Mouse (Mus musculus): ENCODE measurements at regions not wholly inside any gene's neighbourhood (a gene's known extent, or its start where the extent isn't known, plus 50 kb on each side); places are given as distances from the start of the nearest gene placed in this dataset.

DNA sequence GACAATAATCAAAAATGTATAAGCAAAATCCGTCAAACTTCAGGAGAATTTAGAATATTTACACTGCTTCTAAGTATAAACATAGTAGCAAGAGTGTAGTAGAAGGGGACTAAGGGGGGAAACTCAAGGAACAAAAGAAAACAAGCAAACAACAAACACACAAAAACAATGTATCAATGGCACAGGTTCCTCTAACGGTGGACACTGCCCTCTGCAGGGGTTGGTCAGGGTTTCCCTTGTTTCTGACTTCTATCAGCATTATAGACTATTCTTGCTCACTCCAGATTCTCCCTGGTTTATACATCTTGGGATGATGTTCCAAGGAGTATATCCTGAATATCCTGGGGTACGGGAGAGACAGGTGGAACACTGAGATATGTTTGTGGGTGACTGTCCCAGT lies 147.3 kb upstream of the Ppp2r3a start:
- H3K4me3 ChIP-seq (ENCODE audit: low read length) = no peak overlapping the region
- H3K9me3 ChIP-seq (ENCODE audit: control insufficient read depth, low read length) = no peaks in the 10 kb centered on the region
- no peaks in the 10 kb centered on the region for H3K36me3 ChIP-seq (ENCODE audit: control insufficient read depth, insufficient read depth, low read length)
- no peak for ATAC-seq (ENCODE audit: low FRiP score, low TSS enrichment)
- H3K27me3 ChIP-seq (ENCODE audit: control insufficient read depth, insufficient read depth, low read length) = no peaks in the 10 kb centered on the region
- no peak overlapping the region for H3K4me2 ChIP-seq (replicated peaks; ENCODE audit: low read depth, low read length)
- H3K27ac ChIP-seq (ENCODE audit: low read depth, low read length) = no peak overlapping the region
- no peak overlapping the region for H3K9ac ChIP-seq (ENCODE audit: low read depth, low read length)
- peaks cover 14% of the 10 kb centered on the region; the same call in 1 of the 2 replicates for H3K4me1 ChIP-seq (ENCODE audit: control insufficient read depth, insufficient read depth, low read length)
- 80% methylated on average over 3 of the region's 3 CpGs for WGBS

DNA sequence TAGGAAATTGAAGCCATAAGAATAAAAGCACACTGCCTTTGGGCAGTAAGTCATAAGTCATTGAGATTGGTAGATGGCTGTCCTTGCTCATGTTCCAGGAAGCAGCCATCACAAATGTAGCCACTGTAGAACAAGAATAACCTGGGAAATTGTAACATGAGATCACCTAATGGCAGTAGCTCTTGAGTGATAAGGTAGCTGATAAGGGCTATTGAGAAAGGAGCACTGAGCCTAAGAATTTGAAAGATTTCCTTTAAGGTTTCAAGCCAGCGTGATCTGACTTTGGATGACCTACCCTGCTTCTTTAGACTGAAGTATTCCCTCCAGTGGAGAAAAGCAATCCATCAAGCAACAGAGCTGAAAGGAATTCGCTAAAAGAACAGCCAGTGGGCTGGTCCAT lies 117.8 kb upstream of the Ppp2r3a start:
- H3K4me3 ChIP-seq (ENCODE audit: low read length) = no peak overlapping the region
- no peak overlapping the region for H3K27ac ChIP-seq (ENCODE audit: low read depth, low read length)
- no peaks in the 10 kb centered on the region for H3K36me3 ChIP-seq (ENCODE audit: control insufficient read depth, insufficient read depth, low read length)
- 42% methylated on average over 2 of the region's 2 CpGs for WGBS
- H3K27me3 ChIP-seq (ENCODE audit: control insufficient read depth, insufficient read depth, low read length) = no peaks in the 10 kb centered on the region
- no peaks in the 10 kb centered on the region for H3K4me1 ChIP-seq (ENCODE audit: control insufficient read depth, insufficient read depth, low read length)
- no peaks in the 10 kb centered on the region for H3K9me3 ChIP-seq (ENCODE audit: control insufficient read depth, low read length)
- no peak overlapping the region for H3K9ac ChIP-seq (ENCODE audit: low read depth, low read length)
- H3K4me2 ChIP-seq (replicated peaks; ENCODE audit: low read depth, low read length) = no peak overlapping the region
- ATAC-seq (ENCODE audit: low FRiP score, low TSS enrichment) = no peak

DNA sequence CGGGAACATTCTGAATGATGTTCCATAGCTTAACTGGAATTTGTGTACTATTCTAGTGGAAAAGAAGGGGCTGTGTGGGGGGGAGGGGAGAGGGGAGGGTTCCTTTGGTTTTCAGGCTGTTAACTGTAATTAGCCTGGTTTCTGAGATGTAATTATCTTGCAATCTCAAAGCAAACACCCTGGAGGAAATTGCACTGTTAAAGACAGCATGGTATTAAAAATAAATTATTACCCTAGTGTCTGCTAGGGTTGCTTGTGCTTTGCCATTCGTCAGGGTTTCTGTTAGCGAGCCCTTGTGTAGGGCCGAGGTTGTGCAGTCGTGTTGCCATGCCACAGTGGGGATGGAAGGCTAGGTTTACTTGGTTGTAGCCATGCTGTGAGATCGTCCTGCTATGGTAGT lies 105.0 kb upstream of the Ppp2r3a start:
- ATAC-seq (ENCODE audit: low FRiP score, low TSS enrichment) = peak; percentile 81
- Histone ChIP-seq H3K4me3 (ENCODE audit: low read length) (no peak overlapping the region), H3K4me2 (replicated peaks; ENCODE audit: low read depth, low read length) (no peak overlapping the region), H3K27me3 (ENCODE audit: control insufficient read depth, insufficient read depth, low read length) (no peaks in the 10 kb centered on the region), H3K36me3 (ENCODE audit: control insufficient read depth, insufficient read depth, low read length) (no peaks in the 10 kb centered on the region), H3K9ac (ENCODE audit: low read depth, low read length) (no peak overlapping the region), H3K27ac (ENCODE audit: low read depth, low read length) (no peak overlapping the region), H3K4me1 (ENCODE audit: control insufficient read depth, insufficient read depth, low read length) (0 out of 2 replicates have a peak, but pooled peaks cover 9% of the 10 kb centered on the region), H3K9me3 (ENCODE audit: control insufficient read depth, low read length) (no peaks in the 10 kb centered on the region)
- WGBS = 28% methylated on average over 6 of the region's 6 CpGs

DNA sequence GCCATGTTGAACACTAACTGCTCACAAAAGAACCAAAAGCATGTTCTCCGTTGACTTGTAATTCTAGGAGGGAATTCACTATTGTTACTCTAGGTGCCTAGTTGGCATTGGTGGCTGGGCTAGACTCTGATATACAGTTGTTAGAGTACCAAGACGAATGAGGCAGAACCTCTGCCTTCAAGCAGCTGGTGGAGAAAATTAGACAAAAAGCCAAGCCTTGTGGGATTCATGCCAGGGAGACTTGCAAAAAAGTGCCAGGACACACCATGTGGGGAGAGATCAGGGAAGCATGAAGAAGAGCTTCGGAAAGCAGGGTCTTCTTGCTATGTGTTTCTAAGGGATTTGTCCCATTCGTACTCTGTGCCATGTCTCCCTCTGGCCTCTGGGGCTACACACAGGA lies 97.2 kb upstream of the Ppp2r3a start:
- H3K4me2 ChIP-seq (replicated peaks; ENCODE audit: low read depth, low read length) = no peak overlapping the region
- no peak overlapping the region for H3K4me3 ChIP-seq (ENCODE audit: low read length)
- H3K9me3 ChIP-seq (ENCODE audit: control insufficient read depth, low read length) = no peaks in the 10 kb centered on the region
- no peak for ATAC-seq (ENCODE audit: low FRiP score, low TSS enrichment)
- no peak overlapping the region for H3K9ac ChIP-seq (ENCODE audit: low read depth, low read length)
- no peaks in the 10 kb centered on the region for H3K4me1 ChIP-seq (ENCODE audit: control insufficient read depth, insufficient read depth, low read length)
- H3K36me3 ChIP-seq (ENCODE audit: control insufficient read depth, insufficient read depth, low read length) = no peaks in the 10 kb centered on the region
- no peaks in the 10 kb centered on the region for H3K27me3 ChIP-seq (ENCODE audit: control insufficient read depth, insufficient read depth, low read length)
- H3K27ac ChIP-seq (ENCODE audit: low read depth, low read length) = no peak overlapping the region
- WGBS = 92% methylated on average over 4 of the region's 4 CpGs

DNA sequence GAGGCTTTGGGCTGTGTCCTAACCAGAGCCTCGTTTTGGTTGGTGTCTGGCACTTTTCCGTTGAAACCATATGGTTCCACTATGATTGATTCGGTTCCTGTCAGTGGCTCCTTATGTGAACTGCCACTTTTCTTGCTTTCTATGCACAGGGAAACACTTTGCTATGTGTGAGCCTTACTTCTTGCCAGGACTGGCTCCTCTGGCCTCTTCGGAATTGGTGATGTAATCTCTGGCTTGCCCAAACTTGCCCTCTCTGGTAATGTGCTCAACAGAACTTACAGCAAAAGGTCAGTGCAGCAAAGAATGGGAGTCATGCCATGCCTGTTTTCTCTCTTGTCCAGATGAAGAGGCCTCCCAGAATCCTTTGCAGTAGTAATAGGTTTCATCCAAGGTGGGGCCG lies 91.3 kb upstream of the Ppp2r3a start:
- no peak for ATAC-seq (ENCODE audit: low FRiP score, low TSS enrichment)
- H3K27ac ChIP-seq (ENCODE audit: low read depth, low read length) = no peak overlapping the region
- peaks cover 6% of the 10 kb centered on the region; the same call in 1 of the 2 replicates for H3K4me1 ChIP-seq (ENCODE audit: control insufficient read depth, insufficient read depth, low read length)
- H3K4me2 ChIP-seq (replicated peaks; ENCODE audit: low read depth, low read length) = no peak overlapping the region
- H3K4me3 ChIP-seq (ENCODE audit: low read length) = no peak overlapping the region
- no peaks in the 10 kb centered on the region for H3K9me3 ChIP-seq (ENCODE audit: control insufficient read depth, low read length)
- WGBS = 81% methylated on average over 5 of the region's 5 CpGs
- H3K36me3 ChIP-seq (ENCODE audit: control insufficient read depth, insufficient read depth, low read length) = no peaks in the 10 kb centered on the region
- no peak overlapping the region for H3K9ac ChIP-seq (ENCODE audit: low read depth, low read length)
- H3K27me3 ChIP-seq (ENCODE audit: control insufficient read depth, insufficient read depth, low read length) = no peaks in the 10 kb centered on the region

DNA sequence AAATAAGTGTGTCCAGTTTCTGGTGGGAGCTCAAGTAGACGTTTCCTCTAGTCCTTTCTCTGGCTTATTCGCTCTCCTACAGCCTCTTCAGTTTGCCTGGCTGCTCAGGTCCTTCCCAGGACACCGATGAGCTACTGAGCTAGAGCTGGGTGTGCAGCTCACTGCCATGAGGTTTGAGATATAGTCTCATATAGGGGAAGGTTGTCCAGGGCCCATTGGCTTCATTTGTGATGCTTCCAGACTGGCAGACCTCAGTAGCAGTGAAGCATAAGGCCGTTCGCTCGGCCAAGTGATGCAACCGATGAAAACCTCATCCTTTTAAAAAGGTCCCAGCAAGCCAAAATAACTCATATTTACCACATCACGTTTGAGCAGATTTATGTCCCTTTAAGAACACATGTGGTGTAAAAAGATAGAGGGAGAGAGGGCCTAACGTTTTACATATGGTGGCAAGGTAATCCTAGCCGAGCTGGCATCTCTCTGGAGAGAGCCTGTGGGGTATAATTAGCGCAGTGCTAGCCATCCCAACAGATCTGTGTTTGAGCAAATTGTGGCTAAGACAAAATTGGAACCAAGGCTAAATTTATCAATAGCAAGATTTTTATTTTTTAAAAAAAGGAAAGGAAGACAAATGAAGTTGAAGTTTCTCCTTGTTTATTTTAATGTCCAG lies 89.3 kb upstream of the Ppp2r3a start:
- peaks cover 6% of the 10 kb centered on the region; the same call in 1 of the 2 replicates for H3K4me1 ChIP-seq (ENCODE audit: control insufficient read depth, insufficient read depth, low read length)
- H3K27me3 ChIP-seq (ENCODE audit: control insufficient read depth, insufficient read depth, low read length) = no peaks in the 10 kb centered on the region
- H3K9me3 ChIP-seq (ENCODE audit: control insufficient read depth, low read length) = no peaks in the 10 kb centered on the region
- no peak for ATAC-seq (ENCODE audit: low FRiP score, low TSS enrichment)
- no peak overlapping the region for H3K27ac ChIP-seq (ENCODE audit: low read depth, low read length)
- no peak overlapping the region for H3K4me2 ChIP-seq (replicated peaks; ENCODE audit: low read depth, low read length)
- H3K36me3 ChIP-seq (ENCODE audit: control insufficient read depth, insufficient read depth, low read length) = no peaks in the 10 kb centered on the region
- WGBS = 29% methylated on average over 11 of the region's 11 CpGs
- no peak overlapping the region for H3K9ac ChIP-seq (ENCODE audit: low read depth, low read length)
- no peak overlapping the region for H3K4me3 ChIP-seq (ENCODE audit: low read length)

DNA sequence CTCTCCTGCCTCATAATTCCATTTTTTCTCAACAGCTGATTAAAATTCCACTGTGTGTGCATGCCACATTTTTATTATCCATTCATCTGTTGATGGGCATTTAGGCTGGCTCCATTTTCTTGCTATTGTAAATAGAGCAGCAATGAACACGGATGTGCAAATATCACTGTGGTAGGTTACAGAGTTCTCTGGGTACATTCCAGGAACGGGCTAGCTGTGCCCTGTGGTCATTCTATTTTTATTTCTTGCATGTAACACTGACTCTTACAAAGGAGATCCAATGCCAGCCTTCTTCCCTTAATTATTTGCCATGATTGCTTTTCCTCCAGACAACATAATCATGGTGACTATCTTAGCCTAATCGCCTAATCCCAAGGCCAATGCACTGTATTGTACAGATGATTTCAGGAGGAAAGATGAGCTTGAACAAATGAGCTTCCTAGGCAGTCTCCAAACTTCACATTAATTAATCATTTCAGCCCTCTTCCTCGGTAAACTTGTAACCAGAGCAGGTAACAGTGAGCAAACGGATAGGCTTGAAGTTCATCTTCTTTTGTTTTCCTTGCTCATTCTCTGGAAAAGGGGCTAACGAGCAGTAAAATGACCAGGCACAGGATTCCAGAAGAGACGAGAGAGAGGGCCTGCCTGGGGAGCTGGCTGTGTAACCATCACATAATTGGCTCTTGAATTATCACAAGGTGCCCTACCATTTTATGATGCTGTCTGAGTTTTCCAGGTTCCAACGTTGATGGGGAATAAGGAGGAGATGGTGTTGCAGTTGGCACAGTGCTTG lies 77.6 kb upstream of the Ppp2r3a start:
- 37% methylated on average over 8 of the region's 8 CpGs for WGBS
- Histone ChIP-seq H3K4me3 (ENCODE audit: low read length) (no peak overlapping the region), H3K4me2 (replicated peaks; ENCODE audit: low read depth, low read length) (no peak overlapping the region), H3K9ac (ENCODE audit: low read depth, low read length) (no peak overlapping the region), H3K27ac (ENCODE audit: low read depth, low read length) (no peak overlapping the region), H3K9me3 (ENCODE audit: control insufficient read depth, low read length) (no peaks in the 10 kb centered on the region), H3K4me1 (ENCODE audit: control insufficient read depth, insufficient read depth, low read length) (no peaks in the 10 kb centered on the region), H3K27me3 (ENCODE audit: control insufficient read depth, insufficient read depth, low read length) (no peaks in the 10 kb centered on the region), H3K36me3 (ENCODE audit: control insufficient read depth, insufficient read depth, low read length) (no peaks in the 10 kb centered on the region)
- ATAC-seq (ENCODE audit: low FRiP score, low TSS enrichment) = peak; percentile 80

DNA sequence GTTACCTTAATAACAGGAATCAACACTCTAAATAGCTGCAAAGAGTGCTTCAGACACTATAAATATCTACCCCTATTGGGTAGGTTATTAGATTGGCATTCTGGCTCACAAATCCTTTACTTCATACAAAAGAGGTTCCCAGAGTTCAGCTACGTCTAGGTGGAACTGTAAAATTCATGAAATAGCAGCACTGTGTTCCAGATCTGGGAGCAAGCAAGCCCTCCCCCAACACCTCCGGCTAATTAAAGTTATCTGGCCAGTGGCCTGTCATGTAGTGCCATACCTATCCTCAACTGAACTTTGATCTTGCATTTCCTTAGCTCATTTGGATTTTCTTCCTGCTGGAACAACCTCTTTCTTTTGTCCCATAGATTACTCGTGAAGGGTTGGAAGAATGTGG lies 75.4 kb upstream of the Ppp2r3a start:
- ATAC-seq (ENCODE audit: low FRiP score, low TSS enrichment) = no peak
- 52% methylated on average over 3 of the region's 3 CpGs for WGBS

DNA sequence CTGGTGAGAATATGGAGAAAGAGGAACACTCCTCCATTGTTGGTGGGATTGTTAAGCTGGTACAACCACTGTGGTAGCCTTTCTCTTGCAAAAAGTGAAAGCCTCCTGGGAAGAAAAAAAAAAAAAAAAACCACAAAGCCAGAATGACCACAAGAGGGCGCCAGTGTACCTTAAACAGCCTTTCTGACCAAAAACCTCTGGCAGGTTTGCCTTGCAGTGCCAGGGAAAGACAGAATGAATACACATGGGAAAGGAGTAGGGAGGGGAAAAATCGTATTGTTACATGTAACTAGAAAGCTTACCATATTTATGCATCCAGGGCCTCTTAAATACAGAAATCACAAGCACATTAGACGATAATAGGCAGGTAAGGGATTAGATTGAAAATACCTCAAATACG lies 62.4 kb upstream of the Ppp2r3a start:
- Histone ChIP-seq H3K9me3 (ENCODE audit: control insufficient read depth, low read length) (no peaks in the 10 kb centered on the region), H3K4me1 (ENCODE audit: control insufficient read depth, insufficient read depth, low read length) (no peaks in the 10 kb centered on the region), H3K36me3 (ENCODE audit: control insufficient read depth, insufficient read depth, low read length) (no peaks in the 10 kb centered on the region), H3K4me3 (ENCODE audit: low read length) (no peak overlapping the region), H3K27me3 (ENCODE audit: control insufficient read depth, insufficient read depth, low read length) (0 out of 2 replicates have a peak, but pooled peaks cover 3% of the 10 kb centered on the region), H3K9ac (ENCODE audit: low read depth, low read length) (no peak overlapping the region), H3K27ac (ENCODE audit: low read depth, low read length) (no peak overlapping the region), H3K4me2 (replicated peaks; ENCODE audit: low read depth, low read length) (no peak overlapping the region)
- WGBS = 43% methylated on average over 4 of the region's 4 CpGs
- ATAC-seq (ENCODE audit: low FRiP score, low TSS enrichment) = no peak

More for the DNA sequence above, 75.4 kb upstream of the Ppp2r3a start:
- Histone ChIP-seq H3K9ac (ENCODE audit: low read depth, low read length) (no peak overlapping the region), H3K27ac (ENCODE audit: low read depth, low read length) (no peak overlapping the region), H3K9me3 (ENCODE audit: control insufficient read depth, low read length) (no peaks in the 10 kb centered on the region), H3K4me1 (ENCODE audit: control insufficient read depth, insufficient read depth, low read length) (no peaks in the 10 kb centered on the region), H3K4me2 (replicated peaks; ENCODE audit: low read depth, low read length) (no peak overlapping the region), H3K27me3 (ENCODE audit: control insufficient read depth, insufficient read depth, low read length) (no peaks in the 10 kb centered on the region), H3K36me3 (ENCODE audit: control insufficient read depth, insufficient read depth, low read length) (no peaks in the 10 kb centered on the region), H3K4me3 (ENCODE audit: low read length) (no peak overlapping the region)
